Mouse (Mus musculus): ENCODE measurements around the gene Oxsr1.
"Not testable (repeated sequence)": the region's sequence is repeated elsewhere in the genome, so short reads cannot be mapped to it uniquely, and the experiment has no call there.

Oxsr1 gene

DNA sequence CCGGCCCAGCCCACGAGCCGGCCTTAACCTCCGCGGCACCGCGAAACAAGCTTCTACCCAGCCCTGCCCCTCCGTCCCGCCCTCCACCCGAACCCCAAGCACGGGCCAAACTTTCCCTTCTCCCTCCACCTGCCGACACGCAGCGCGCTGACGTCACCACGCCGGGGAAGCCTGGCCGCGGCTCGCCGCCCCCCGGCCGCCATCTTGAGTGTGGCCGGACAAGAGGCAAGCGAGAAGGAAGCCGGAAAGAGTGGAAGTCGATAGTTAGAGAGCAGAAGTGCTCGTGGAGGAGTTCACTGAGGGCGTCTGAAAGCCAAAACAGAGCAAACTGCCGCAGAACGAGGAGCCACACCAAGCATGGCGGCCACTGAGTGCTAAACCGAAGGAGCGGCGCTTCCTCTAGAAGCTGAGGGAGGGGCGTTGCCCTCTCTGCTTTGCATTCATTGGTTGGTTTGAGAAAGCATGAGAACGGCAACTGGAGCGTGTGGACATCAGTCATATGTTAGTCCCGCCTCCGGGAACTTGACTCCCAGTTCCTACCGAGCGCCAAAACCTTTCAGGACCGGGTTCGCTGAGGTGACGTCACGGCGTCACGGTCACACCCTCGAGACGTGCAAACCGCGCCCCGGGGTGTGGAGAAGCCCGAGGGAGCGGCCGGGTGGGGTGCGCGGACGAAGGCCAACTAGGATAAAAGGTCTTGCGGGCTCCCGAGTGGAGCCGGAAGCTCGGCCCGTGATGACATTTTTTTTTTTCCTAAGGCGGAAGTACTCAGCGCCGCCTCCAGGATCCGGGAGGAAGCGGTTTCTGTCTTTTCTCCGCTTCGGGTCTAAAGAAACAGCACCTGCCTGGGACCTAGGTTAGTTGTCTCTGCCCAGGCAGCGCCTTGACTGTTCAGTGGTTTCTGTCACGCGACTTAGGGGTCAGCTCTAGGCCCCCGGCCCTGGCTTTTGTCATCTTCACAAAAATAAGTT is at the start of gene Oxsr1:
Gene Oxsr1, minus strand, starts transcription at position 139 of the 971 bp plus-strand sequence.
- peak; percentile 98 for DNase-seq (ENCODE audit: low spot score in 2 of 2)

DNA sequence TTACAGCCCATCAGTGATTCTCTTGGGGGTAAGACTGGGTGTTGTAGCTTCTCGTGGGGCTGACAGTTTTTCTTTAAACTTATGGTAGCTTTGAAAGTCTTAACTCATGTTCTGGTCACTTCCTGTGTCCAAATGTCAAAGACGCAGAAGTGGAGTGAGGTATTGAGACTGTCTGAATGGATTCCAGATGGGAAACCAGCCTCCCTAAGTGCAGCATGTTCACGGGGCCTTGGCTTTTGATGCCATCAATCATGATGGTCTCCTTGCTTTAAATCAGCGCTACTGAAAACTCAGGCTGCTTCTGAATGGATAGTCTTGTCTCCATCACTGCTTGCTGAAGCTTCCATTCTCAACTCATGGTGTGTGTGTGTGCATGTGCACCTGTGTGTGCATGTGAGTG is 49.0 kb upstream of the Oxsr1 start:
- no peak for DNase-seq (ENCODE audit: low spot score in 2 of 2)

- DNase-seq (ENCODE audit: low spot score in 2 of 2), result not testable (repeated sequence)
These were observed 48.5 kb upstream of the Oxsr1 start for GRCm38 (mm10) chr9:119370770-119371169.

DNA sequence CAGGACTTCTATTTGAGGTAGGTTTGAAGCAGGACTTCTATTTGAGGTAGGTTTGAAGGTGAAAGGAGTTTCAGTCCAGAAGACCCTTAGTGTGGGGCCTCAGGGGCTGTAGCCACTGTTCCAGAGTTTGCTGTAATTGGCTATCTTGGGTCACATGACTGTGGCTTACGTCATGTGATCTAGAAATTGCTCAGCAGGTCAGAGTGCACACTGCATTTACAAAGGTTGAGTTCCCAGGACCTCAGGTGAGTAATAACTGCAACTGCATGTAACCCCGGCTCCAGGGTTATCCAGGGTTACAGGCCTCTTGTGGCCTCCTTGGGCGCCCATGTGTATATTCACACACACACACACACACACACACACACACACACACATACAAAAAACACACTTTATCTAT is 46.1 kb upstream of the Oxsr1 start:
- DNase-seq (ENCODE audit: low spot score in 2 of 2), result no peak

DNA sequence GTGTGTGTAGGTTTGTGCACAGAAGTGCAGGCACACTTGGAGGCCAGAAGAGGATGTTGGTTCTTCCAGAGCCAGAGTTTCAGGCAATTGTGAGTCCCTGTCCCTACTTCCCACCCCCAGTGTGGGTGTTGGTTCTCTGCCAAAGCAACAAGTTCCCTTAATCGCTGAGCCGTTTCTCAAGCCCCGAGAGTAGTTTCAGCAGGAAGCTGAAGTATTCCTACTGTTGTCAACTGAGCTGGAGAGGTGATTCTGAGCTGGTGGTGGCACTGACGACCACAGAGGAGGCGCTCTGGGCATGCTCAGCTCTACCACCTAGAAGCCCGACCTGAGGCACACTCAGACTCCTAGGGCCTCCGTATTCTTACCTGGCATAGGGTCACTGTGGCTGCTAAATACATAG is 43.1 kb upstream of the Oxsr1 start, which contains the start of gene Slc22a14:
Gene Slc22a14, minus strand, starts transcription at position 270 of the 400 bp plus-strand sequence.
- no peak for DNase-seq (ENCODE audit: low spot score in 2 of 2)

DNA sequence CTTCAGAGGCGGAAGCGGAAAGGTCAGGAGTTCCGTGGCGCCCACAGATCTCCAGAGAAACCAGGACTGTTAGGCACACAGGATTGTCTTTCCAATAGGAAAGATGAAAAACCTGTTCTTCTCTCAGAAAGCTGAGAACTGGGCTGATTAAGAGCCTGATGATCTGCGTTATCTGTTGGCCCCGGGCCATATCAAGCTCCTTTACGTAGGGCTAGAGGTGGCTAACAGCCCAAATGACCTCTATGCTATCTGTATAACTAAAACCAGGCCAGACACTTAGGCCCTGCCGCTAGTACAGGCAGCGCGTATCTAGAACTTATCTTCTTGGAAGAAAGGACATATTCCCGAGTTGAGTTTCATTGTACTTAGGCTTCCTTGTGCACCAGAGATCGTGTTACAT is 41.0 kb upstream of the Oxsr1 start:
- no peak for DNase-seq (ENCODE audit: low spot score in 2 of 2)

GRCm38 (mm10) chr9:119361416-119361815 is 39.2 kb upstream of the Oxsr1 start:
- no peak for DNase-seq (ENCODE audit: low spot score in 2 of 2)

DNA sequence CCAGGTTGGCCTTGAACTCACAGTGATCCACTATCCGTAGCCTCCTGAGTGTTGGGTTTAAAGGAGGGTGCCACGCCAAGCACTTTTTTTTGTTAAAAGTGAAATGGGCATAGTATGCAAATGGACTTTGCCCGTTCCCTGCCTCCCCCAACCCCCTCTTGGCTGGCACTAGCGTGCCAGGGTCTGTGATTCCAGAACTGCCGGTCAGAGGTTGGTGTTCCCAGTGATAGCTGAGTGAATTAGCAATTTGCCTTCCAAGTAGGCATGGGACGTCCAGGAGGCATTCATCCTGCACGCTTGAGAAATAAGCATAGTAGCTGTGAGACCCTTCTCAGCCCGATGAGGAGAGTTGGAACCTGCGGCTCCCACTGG is 35.8 kb upstream of the Oxsr1 start:
- no peak for DNase-seq (ENCODE audit: low spot score in 2 of 2)

DNA sequence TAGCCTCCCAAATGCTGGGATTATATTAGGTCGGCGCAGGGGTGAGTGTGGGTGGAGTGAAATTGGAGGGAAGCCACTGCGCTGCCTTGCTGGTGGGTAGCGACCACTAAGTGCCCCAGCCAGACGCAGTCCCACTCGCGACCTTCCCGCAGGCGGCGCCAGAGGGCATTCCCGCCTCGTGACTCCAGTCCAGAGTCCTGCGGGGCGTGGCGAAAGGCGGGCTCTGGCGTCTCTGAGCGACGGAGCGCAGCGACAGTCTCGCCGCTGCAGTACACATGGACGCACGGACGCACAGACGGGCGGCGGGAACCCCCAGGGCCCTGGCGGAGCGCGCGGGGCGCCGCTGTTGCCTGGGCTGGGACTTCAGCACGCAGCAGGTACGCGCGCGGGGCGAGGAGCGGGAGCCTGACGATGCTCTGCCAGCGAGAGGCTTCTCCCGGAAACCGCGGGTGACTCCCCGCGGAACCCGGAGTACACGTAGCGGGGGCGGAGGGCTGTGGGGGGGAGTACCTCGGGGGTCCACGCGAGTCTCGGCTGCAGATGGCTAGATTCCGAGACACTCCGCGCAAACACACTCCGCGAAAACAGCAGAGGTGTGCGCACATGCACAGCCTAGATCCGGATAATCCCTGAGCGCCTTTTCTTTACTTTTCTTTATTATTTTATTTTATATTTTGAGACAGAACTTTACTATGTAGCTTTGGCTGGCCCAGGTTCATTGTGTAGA is 35.3 kb upstream of the Oxsr1 start, which contains the start of gene Xylb:
Gene Xylb, plus strand, starts transcription at position 51 of the 727 bp plus-strand sequence.
- DNase-seq (ENCODE audit: low spot score in 2 of 2), result peak; percentile 74 to 86

- no peak for DNase-seq (ENCODE audit: low spot score in 2 of 2)
These were observed 33.7 kb upstream of the Oxsr1 start for GRCm38 (mm10) chr9:119355943-119356342.

DNA sequence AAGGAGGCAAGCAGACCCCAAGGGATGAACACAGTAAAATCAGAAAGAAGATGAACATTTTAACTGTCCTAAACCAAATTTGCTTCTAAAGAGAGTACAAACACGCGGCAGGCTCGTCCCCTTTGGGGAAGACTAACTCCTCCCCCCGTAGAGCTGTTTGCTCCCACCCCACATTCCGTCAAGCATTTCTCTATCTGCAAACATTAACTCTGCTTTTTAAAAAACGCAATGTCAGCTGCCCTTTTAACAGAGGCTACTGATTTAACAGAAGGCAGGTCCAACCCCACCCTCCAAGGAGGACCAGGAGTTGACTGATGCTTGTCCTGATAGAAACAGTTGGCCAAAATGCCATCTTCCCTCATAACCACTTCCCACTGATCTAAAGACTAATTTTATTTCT is 31.7 kb upstream of the Oxsr1 start:
- DNase-seq (ENCODE audit: low spot score in 2 of 2), result no peak

GRCm38 (mm10) chr9:119352060-119352459 is 29.8 kb upstream of the Oxsr1 start:
- peak; percentile 61 to 67 for DNase-seq (ENCODE audit: low spot score in 2 of 2)

DNA sequence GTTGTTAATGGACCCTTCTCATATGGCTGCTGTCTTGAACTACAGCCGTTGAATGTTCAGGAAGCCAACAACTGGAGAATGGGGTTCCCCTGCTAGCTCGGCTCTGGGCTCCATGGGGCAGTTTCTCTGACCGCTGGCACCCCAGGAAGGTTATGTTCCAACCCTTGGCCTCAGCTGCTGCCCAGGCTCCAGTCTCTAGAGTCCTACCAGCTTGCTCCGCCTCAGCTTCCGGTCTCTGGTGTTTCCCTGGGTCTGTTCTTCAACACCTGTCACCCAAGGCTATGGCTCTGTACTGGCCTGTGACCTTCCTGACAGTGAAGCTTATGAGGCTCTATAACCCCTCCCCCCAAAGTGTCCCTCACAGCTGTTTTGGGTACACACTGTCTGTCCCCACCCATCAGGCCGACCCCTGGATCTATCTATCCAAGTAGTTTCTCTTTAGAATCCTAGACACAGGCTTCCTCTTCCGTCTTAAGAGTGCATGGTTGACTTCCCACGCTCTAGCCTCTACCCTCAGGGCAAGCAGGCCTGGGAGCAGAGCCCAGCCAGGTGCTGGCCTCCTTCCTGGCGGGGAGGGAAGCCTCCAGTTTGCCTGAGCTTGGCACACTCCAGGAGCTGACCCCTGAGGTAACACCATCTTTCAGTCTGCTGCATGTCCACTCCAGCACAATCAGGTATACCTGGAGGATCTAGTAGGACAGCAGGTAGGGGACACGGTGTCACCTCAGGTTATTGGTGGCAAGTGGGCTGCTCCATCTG is 28.9 kb upstream of the Oxsr1 start:
- no peak for DNase-seq (ENCODE audit: low spot score in 2 of 2)

DNA sequence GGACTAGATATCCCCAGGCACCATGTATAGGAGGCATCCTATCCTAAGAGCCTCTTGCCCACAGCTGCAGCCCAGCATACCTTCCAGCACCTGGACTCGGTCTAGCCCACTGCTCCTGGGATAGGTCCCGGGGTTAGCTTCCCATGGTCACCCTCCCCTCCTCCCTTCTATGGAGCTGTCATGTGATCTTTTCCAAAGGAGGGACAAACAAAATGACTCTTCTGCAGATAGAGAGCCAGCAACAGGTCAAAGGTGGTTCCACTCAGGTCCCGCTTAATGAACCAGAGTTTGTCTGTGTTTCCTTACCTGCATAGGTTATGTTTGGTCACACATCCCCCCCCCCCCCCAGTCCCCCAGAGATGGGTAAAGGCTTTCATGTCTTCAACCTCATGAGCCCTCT is 28.3 kb upstream of the Oxsr1 start:
- no peak for DNase-seq (ENCODE audit: low spot score in 2 of 2)

DNA sequence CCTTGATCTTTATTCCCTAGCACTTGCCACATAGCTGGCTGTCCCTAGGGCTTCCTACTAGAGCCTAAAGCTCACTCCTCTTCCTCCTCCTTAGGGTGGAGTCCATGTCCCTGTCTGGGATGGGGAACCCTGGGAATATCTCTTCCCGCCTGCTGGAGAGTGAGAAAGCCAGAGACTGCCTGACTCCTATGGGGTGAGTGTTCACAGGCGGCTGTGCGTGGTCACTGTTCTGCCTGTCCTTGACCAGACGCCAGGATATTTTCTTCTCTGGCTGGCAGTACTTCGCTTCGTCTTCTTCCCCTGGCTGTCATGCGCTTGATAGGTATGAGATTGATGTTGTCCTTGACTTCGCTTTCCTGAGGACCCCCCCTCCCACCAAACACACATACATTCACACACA is 24.1 kb upstream of the Oxsr1 start:
- no peak for DNase-seq (ENCODE audit: low spot score in 2 of 2)

GRCm38 (mm10) chr9:119342728-119343127 is 20.5 kb upstream of the Oxsr1 start:
- DNase-seq (ENCODE audit: low spot score in 2 of 2), result no peak

DNA sequence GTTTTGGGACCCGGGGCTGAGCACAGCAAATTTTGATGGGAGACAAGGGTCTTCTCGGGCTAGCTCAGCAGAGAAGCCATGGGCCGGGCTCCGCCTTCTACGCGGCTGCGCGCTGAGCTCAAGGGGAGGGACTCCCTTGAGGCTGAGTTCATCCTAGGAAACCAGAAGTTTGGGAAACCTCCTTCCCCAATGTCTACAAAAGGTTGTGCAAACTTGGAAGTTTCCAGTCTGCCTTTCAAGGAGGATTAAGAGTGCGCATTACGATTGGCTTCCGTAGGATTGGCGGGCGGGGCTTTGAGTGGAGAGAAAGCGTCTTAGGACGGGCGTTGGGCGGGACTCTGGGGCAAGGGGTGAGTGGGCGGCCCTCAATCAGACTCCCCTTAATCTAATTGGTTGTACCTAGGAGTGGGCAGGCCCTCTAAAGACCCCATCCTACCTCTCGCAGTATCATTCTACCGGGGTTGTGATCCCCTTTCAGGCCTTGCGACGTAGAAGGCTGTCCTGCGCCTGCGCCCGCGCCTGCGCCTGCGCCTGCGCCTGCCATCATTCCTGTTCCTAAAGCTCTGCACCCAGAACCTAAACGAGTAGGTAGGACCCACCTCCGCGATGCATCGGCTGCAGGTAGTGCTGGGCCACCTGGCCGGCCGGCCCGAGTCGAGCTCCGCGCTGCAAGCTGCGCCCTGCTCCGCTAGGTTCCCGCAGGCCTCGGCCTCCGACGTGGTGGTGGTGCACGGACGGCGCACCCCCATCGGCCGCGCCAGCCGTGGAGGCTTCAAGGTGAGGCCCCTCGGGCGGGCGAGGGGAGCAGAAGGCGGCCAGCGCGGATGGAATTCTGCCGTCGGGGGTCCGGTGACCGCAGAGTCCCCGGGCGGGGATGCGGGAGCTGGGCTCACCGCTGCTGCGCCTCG is 18.9 kb upstream of the Oxsr1 start, which contains the start of gene Myd88:
Gene Myd88, minus strand, starts transcription at position 503 of the 908 bp plus-strand sequence.
- peak; percentile 95 to 96 for DNase-seq (ENCODE audit: low spot score in 2 of 2)

DNA sequence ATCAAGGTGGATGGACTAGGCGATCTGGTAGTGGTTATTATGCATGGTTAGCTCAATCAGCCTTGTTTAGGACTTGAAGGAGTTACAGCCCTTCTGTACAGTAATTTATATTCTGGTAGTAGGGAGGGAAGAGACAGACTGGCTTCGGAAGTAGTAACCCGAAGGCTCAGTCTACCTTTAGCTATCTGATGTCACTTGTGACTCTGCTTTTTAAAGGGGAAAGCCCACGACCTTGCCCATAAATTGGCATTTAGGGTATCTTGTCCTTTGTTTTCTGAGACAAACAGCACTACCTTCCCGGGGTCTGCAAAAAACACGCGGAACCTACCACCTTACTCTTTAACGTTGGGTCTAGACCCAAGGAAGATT is 18.0 kb upstream of the Oxsr1 start:
- DNase-seq (ENCODE audit: low spot score in 2 of 2), result no peak

DNA sequence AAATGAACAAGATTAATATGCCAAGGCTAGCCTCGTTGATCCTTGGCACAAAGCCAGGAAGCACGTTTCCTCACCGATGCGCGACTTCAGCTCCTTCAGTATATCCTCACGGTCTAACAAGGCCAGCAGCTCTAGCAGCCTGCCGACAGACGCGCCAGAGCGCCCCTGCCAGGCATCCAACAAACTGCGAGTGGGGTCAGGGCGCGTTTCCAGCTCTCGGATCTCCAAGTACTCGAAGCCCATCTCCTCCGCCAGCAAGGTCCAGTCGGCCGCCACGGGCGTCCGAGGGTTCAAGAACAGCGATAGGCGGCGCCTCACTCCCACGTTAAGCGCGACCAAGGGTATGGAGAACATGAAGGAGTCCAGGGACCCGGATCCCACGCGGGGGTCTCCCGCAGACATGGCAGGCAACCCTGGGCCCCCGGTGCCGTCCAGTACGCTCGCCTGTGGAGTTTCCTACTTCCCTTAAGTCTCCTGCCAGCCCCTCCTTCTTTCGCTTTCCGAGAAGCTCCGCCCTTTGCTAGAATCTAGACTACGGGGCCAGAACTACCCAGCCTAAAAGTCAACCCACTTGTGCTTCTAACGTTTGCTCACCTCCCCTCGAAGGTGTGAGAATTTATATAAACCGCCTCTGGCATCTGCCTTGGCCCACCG is 17.5 kb upstream of the Oxsr1 start, which contains the start of gene Acaa1a:
Gene Acaa1a, plus strand, starts transcription at position 119 of the 654 bp plus-strand sequence.
- peak; percentile 57 to 64 for DNase-seq (ENCODE audit: low spot score in 2 of 2)

DNA sequence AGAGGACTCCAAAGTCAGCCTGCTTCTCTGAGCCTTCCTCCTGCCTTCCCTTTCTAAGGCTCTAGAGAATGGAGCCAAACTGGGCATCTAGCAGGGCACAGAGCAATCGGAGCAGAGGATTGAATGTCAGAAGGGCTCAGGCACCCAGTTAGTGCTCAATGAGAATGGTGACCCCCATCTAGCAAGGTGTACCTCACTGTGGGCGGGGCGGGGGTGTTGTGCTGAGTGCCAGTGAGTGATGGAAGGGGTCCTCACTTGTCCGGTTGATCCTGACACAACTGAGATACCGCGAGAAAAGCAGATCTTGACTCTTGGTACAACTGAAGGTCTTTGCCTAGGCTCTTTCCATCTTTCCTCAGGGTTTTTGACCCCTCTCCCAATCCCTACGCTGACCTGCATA is 16.9 kb upstream of the Oxsr1 start:
- no peak for DNase-seq (ENCODE audit: low spot score in 2 of 2)
